Mouse (Mus musculus): Measurements from ENCODE around the gene Uqcc1.
A peak's percentile ranks its signal among the peaks of the same experiment; 100 is the strongest.
"Not testable (repeated sequence)": the region's sequence is repeated elsewhere in the genome, so short reads cannot be mapped to it uniquely, and the experiment has no call there.

Uqcc1 gene

DNA sequence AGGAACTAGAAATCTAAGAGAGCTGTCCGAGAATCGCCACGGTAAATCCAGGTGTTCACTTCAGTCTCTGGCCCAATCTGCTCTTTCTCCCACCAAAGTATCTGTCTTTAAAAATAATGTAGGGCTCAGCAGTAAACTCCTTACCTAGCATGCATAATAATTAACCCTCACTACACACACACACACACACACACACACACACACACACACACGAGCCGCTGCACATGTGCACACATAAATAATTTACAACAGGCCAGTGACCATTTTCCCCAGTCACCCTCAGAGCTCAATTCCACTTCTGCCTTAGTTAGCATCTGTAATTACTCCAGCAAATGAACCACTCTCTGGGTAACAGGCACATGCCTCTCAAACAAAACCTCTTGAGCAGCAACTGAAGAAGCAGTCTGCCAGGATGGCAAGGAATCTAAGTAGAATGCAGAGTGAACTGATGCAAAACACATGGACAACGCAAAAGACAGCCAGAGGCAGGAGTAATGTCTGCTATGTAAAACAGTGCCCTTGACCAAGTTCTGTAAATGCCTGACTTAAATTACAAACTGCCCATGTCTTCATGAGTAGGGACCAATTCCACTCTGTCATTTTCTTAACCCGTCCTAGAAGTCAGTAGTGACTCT is 1.3 kb downstream of the Uqcc1 start:
- no peak for DNase-seq (ENCODE audit: low spot score)

DNA sequence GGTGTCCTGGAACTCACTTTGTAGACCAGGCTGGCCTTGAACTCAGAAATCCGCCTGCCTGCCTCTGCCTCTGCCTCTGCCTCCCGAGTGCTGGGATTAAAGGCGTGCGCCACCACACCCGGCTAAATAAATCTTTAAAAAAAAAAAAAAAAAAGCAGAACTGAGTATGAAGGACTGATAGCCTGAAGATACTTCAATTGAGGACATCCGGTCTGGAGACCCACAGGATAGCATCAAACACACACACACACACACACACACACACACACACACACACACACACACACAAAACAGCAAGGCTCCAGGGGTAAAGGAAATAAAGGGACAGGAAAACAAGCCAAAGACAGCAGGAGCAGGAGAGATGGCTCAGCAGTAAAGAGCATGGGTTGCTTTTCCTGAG is 4.9 kb downstream of the Uqcc1 start:
- DNase-seq (ENCODE audit: low spot score), result not testable (repeated sequence)

GRCm38 (mm10) chr2:155923143-155923542 is 7.0 kb downstream of the Uqcc1 start:
- no peak for DNase-seq (ENCODE audit: low spot score)

DNA sequence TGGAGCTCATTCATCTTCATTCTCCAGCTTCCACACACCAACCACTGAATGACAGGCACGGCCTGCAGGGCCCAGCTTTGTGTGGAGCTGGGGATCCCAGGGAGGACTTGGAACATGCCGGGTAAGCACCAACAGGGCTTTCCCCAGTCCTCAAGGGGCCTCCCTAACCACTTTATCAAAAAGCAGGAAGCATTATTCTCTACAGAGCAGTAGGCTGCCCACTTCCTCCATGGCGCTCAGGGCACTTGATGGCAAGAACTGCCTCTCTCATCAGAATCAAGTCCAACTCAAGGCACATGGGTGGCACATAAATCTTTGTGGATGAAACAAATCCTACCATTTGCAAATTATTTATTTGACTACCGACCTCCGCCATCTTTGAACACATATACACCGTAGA is 15.4 kb downstream of the Uqcc1 start:
- DNase-seq (ENCODE audit: low spot score), result no peak

GRCm38 (mm10) chr2:155903632-155904008 is 26.5 kb downstream of the Uqcc1 start:
- DNase-seq (ENCODE audit: low spot score), result peak; percentile 32

GRCm38 (mm10) chr2:155902989-155903631 is 27.0 kb downstream of the Uqcc1 start:
- DNase-seq (ENCODE audit: low spot score), result no peak

DNA sequence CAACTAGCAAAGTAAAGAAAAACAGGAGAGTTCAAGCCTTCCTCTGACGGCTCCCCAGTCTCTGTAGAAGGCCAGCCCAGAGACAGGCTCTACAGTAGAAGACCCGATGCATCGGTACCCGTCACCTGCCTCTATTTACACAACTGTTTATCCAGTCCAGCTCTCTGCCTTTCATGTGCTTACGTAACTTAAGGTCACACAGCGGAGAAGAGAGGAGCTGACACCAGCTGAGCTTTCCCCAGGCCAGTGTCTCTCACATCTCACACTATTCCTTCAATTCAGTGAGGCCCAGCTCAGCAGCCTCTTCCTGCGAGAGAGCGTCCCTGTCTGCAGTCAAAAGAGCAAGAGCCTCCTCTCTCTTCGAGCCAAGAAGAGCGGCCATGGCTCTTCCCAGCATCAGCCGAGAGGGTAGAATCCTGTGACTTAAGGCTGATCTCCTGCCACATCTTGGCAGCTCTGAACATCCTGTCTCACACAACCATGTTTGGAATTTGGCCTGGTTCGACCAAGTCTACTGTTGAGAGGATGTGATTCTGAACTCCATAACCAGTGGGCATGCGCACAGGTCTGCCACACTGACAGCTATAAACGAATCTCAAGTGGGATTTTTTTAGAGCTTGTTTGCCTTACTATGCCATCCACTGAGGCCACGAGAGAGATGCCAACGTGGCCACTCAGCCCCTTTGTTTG is 34.9 kb downstream of the Uqcc1 start:
- DNase-seq (ENCODE audit: low spot score), result peak; percentile 31

GRCm38 (mm10) chr2:155894307-155895045 is 35.6 kb downstream of the Uqcc1 start:
- DNase-seq (ENCODE audit: low spot score), result no peak

DNA sequence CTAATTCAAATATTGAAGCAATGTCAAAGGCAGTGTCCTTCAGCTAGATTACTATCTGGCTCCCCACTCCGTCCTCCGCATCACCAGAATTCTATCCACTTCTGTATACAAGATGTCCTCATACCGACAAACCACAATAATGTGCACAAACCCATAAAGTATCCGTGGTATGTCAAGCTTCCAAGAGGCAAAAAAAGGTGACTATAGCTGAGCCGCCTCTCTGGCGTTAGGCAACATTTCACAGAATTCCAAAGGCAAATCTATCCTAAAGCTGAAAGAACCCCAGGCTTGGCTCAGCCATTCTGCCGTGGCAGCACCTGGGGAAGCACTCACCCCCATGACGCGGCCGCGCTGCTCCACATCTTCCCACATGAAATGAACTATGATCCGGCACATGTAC is 43.3 kb downstream of the Uqcc1 start:
- no peak for DNase-seq (ENCODE audit: low spot score)

DNA sequence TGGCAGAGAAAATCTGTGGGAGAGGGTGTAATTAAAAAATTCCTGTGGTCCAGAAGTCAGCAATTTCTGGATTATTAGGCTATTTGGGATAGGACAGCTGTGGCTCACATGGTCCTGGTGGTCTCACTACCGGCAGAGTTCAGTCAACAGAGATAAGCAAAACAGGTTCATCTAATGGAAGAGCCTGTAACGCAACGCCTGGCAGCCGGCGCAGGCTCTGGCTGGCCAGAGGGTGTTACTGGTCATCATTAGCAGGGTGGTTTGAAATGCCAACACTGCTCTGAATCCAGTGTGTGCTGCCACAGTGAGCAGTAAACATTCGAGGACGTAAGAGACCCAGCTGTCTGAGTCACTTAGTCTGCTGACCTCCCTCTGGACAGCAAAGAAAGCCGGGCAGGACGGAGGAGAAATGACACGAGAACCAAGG is 44.8 kb downstream of the Uqcc1 start:
- no peak for DNase-seq (ENCODE audit: low spot score)

DNA sequence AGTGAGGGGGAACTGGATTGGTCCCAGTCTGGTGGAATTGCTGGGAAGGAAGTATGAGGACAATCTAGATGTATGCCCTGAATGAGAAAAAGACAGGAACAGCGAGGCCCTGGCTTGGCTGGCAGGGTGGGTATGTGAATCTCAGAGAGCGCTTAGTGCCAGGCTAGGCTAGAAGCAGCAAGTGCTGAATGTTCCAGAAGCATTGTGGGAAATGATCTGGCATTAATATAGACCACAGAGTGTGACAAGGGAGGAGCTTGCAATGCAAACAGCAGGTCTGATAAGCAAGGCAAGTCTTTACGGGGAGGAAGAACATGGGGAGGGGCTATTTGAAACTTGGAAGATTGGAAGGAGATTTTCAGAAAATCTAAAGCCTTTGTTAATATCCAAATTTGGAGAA is 48.0 kb downstream of the Uqcc1 start:
- no peak for DNase-seq (ENCODE audit: low spot score)

GRCm38 (mm10) chr2:155878964-155879876 is 50.9 kb downstream of the Uqcc1 start:
- DNase-seq (ENCODE audit: low spot score), result no peak

DNA sequence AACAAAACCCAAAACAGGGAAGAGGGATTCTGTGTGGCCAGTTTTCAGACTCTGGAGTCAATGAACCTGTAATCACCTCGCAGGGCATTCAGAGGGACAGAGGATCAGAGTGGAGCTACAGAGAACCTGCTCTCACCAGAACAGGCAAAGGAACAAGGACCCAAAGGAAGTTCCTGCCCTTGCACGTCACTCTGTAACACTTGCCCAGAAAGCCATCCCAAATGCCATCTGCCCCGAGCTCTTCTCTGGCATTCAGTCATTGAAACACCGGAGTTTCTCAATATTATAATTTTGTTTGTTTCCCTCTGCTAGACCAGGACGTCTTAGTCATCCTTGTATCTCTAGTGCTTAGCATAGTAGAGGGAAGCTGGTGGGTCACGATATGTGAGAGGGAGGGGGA is 56.5 kb downstream of the Uqcc1 start:
- no peak for DNase-seq (ENCODE audit: low spot score)

- no peak for DNase-seq (ENCODE audit: low spot score)
Observed at GRCm38 (mm10) chr2:155872930-155873507, 57.1 kb downstream of the Uqcc1 start.

DNA sequence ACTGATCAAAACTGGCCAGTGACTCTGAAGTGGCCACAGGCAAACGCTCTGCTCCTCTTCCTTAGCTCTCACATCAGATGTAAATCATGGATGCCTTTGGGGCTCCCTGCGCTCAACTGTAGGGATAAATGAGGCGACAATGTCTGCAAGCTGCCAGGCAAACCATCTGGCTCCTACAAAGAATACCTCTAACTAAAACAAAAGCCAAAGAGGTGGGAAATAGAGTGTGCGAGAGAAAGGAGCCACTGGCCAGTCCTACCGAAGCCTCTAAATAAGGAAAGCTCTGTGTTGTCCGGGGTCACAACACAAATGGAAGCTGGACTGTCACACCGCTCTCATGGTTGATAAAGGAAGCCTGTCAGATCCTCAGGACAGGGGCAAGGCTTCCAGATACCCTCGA is 57.6 kb downstream of the Uqcc1 start:
- no peak for DNase-seq (ENCODE audit: low spot score)

GRCm38 (mm10) chr2:155869772-155870171 is 60.3 kb downstream of the Uqcc1 start:
- DNase-seq (ENCODE audit: low spot score), result peak; percentile 66

DNA sequence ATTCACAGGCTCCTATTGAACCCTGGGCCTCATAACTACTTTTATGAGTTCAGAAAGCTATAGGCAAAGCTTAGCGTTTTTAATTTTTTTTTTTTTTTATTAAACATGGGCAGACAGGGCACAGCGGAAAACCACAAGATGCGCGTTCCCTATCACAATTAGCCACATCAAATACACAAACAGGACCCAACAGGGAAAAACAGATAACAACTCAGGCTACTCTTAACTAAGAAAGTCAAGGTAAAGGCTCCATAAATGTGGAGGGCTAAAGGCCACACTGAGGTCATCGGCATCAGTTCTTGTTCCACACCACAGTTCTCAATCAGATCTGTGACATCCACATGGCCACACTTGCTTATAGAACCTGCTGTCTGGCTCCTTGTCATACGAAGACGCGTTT is 61.8 kb downstream of the Uqcc1 start:
- no peak for DNase-seq (ENCODE audit: low spot score)

GRCm38 (mm10) chr2:155863301-155863867 is 66.7 kb downstream of the Uqcc1 start:
- DNase-seq (ENCODE audit: low spot score), result no peak

GRCm38 (mm10) chr2:155862573-155863300 is 67.4 kb downstream of the Uqcc1 start:
- no peak for DNase-seq (ENCODE audit: low spot score)

DNA sequence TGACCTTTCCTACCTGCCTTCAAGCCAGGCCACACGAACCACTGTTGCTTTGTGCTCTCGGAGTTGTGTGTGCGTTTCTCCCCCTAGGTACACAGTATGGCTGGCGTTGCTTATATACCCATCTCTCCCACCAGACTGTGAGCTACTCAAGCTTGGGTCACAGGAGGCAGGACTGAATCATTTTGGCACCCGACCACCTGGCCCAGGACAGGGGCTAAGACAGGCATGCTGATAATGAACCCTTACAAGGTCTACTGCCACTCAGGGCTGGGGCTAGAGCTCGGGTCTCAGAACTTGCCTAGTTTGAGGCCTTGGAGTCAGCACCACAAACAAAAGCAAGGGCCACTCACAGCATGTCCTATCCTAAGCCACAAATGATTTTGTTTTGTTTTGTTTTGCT is 68.5 kb downstream of the Uqcc1 start:
- no peak for DNase-seq (ENCODE audit: low spot score)
